Mouse (Mus musculus) forebrain, embryonic 14.5 days (tissue): ENCODE measurements around the gene Car6. TPM values are rescaled to one million over a fixed set of nuclear protein-coding genes. Genes with fewer than 3 reads are reported as not detected.
A peak's percentile ranks its signal among the peaks of the same experiment; 100 is the strongest.

Source experiments
- ATAC-seq: fragments of 200-750 bp; cut with Nextera tagmentation; 2 replicates; pipeline ENCODE4 v1.8.0; 2017; ENCODE audit warnings: mild to moderate bottlenecking, moderate library complexity
- DNase-seq: peaks from one replicate; pipeline ENCODE4 v3.0.0-alpha.2; 2015; ENCODE audit warnings: low spot score
- H3K27ac ChIP-seq: fragments of 300-500 bp; sonication (generic); 2 replicates; pipeline ENCODE4 v1.5.1; 2014; ENCODE audit warnings: low read depth, mild to moderate bottlenecking, control low read depth, low read length, moderate library complexity
- H3K27me3 ChIP-seq: fragments of 300-500 bp; sonication (generic); replicated peaks from 2 replicates; pipeline ENCODE4 v1.6.1; 2014; ENCODE audit warnings: low read length, control low read depth, mixed read lengths; ENCODE audit not compliant: control insufficient read depth, insufficient read depth
- H3K36me3 ChIP-seq: fragments of 300-500 bp; sonication (generic); 2 replicates; pipeline ENCODE4 v1.6.1; 2014; ENCODE audit warnings: low read length, control low read depth; ENCODE audit not compliant: control insufficient read depth, insufficient read depth
- H3K4me1 ChIP-seq: fragments of 300-500 bp; sonication (generic); 2 replicates; pipeline ENCODE4 v1.6.1; 2014; ENCODE audit warnings: antibody characterized with exemption, low read length, control low read depth; ENCODE audit not compliant: control insufficient read depth, insufficient read depth
- H3K4me2 ChIP-seq: fragments of 300-500 bp; sonication (generic); 2 replicates; pipeline ENCODE4 v1.6.1; 2014; ENCODE audit warnings: mild to moderate bottlenecking, control low read depth, low read length
- H3K4me3 ChIP-seq: fragments of 300-500 bp; sonication (generic); 2 replicates; pipeline ENCODE4 v1.5.1; 2014; ENCODE audit warnings: low read depth, low read length, control low read depth
- H3K9ac ChIP-seq: fragments of 300-500 bp; sonication (generic); 2 replicates; pipeline ENCODE4 v1.6.1; 2014; ENCODE audit warnings: mild to moderate bottlenecking, low read length, control low read depth, moderate library complexity
- H3K9me3 ChIP-seq: fragments of 300-500 bp; sonication (generic); replicated peaks from 2 replicates; pipeline ENCODE4 v1.6.1; 2016; ENCODE audit warnings: low read length, control low read depth, mixed read lengths; ENCODE audit not compliant: control insufficient read depth
- WGBS: fragments of 180-500 bp; shearing (Covaris S2); extraction: QIAGEN DNeasy Blood & Tissue Kit; methylation state at CpG from one replicate; pipeline ENCODE4 v1.1.7; 2014; 5-methylcytosine and 5-hydroxymethylcytosine counted together
- polyA plus RNA-seq: library from polyadenylated mRNA; unstranded; fragments of >200 nt; fragmentation: Nextera tagmentation; extraction: Ambion mirVana; gene quantifications from 2 replicates; pipeline ENCODE4 v1.2.1, GENCODE M21; 2014

Car6 gene
- polyA plus RNA-seq, 1 experiment from 2014 or later = not detected

- peak overlapping the region; percentile 44 for H3K4me2 ChIP-seq
- ATAC-seq = 0 out of 2 replicates have a peak, but pooled peaks have one; percentile 29
- no peak overlapping the region for H3K27ac ChIP-seq
- no peak overlapping the region for H3K9ac ChIP-seq
- H3K27me3 ChIP-seq = no peaks in the 10 kb centered on the region
- no peaks in the 10 kb centered on the region for H3K9me3 ChIP-seq
- no peak for DNase-seq
- H3K4me3 ChIP-seq = peak overlapping the region; percentile 13; the same call in 1 of the 2 replicates
- no peaks in the 10 kb centered on the region; the same call in 1 of the 2 replicates for H3K4me1 ChIP-seq
- 56% methylated on average over 10 of the region's 10 CpGs for WGBS
- no peaks in the 10 kb centered on the region for H3K36me3 ChIP-seq
Observed at GRCm38 (mm10) chr4:150211930-150212552, 10.9 kb upstream of the Car6 start.

- H3K27ac ChIP-seq = no peak overlapping the region
- WGBS = 93% methylated on average over 8 of the region's 8 CpGs
- H3K27me3 ChIP-seq = no peaks in the 10 kb centered on the region
- H3K36me3 ChIP-seq = no peaks in the 10 kb centered on the region
- DNase-seq (no peak), ATAC-seq (no peak)
- H3K4me1 ChIP-seq = no peaks in the 10 kb centered on the region; the same call in 1 of the 2 replicates
- H3K4me3 ChIP-seq = no peak overlapping the region
- no peak overlapping the region for H3K4me2 ChIP-seq
- no peaks in the 10 kb centered on the region for H3K9me3 ChIP-seq
- H3K9ac ChIP-seq = no peak overlapping the region
Observed at GRCm38 (mm10) chr4:150210306-150210705, 9.2 kb upstream of the Car6 start.

- ATAC-seq = no peak
- Histone ChIP-seq H3K4me2 (no peak overlapping the region), H3K9me3 (no peaks in the 10 kb centered on the region), H3K27me3 (no peaks in the 10 kb centered on the region), H3K4me3 (no peak overlapping the region), H3K9ac (no peak overlapping the region), H3K4me1 (no peaks in the 10 kb centered on the region; the same call in 1 of the 2 replicates), H3K27ac (no peak overlapping the region), H3K36me3 (no peaks in the 10 kb centered on the region)
- WGBS = 90% methylated on average over 5 of the region's 5 CpGs
- no peak for DNase-seq
Observed at GRCm38 (mm10) chr4:150209751-150210150, 8.6 kb upstream of the Car6 start.

GRCm38 (mm10) chr4:150204877-150205276, 3.7 kb upstream of the Car6 start:
- no peak for DNase-seq
- ATAC-seq = no peak
- no peak overlapping the region for H3K9ac ChIP-seq
- no peaks in the 10 kb centered on the region for H3K27me3 ChIP-seq
- H3K36me3 ChIP-seq = no peaks in the 10 kb centered on the region
- H3K27ac ChIP-seq = no peak overlapping the region
- no peaks in the 10 kb centered on the region for H3K4me1 ChIP-seq
- H3K4me2 ChIP-seq = no peak overlapping the region
- 84% methylated on average over 3 of the region's 3 CpGs for WGBS
- no peak overlapping the region for H3K4me3 ChIP-seq
- H3K9me3 ChIP-seq = no peaks in the 10 kb centered on the region

GRCm38 (mm10) chr4:150202702-150203101, 1.6 kb upstream of the Car6 start:
- Histone ChIP-seq H3K36me3 (no peaks in the 10 kb centered on the region), H3K4me3 (no peak overlapping the region), H3K4me1 (no peaks in the 10 kb centered on the region), H3K9me3 (no peaks in the 10 kb centered on the region), H3K4me2 (no peak overlapping the region), H3K27ac (no peak overlapping the region), H3K27me3 (no peaks in the 10 kb centered on the region), H3K9ac (no peak overlapping the region)
- WGBS = 87% methylated on average over 5 of the region's 5 CpGs
- no peak for ATAC-seq
- no peak for DNase-seq

GRCm38 (mm10) chr4:150198268-150198667, 2.9 kb downstream of the Car6 start:
- no peaks in the 10 kb centered on the region for H3K9me3 ChIP-seq
- H3K4me1 ChIP-seq = no peaks in the 10 kb centered on the region
- H3K4me3 ChIP-seq = no peak overlapping the region
- H3K4me2 ChIP-seq = no peak overlapping the region
- no peaks in the 10 kb centered on the region for H3K36me3 ChIP-seq
- no peak overlapping the region for H3K9ac ChIP-seq
- H3K27ac ChIP-seq = no peak overlapping the region
- no peak for DNase-seq
- no peaks in the 10 kb centered on the region for H3K27me3 ChIP-seq
- WGBS = 84% methylated on average over 9 of the region's 9 CpGs
- ATAC-seq = no peak

GRCm38 (mm10) chr4:150193915-150194314, 7.2 kb downstream of the Car6 start:
- WGBS = 39% methylated on average over 1 of the region's 1 CpGs
- no peak for ATAC-seq
- Histone ChIP-seq H3K27me3 (no peaks in the 10 kb centered on the region), H3K4me3 (no peak overlapping the region), H3K4me1 (no peaks in the 10 kb centered on the region), H3K27ac (no peak overlapping the region), H3K9ac (no peak overlapping the region), H3K9me3 (no peaks in the 10 kb centered on the region), H3K36me3 (no peaks in the 10 kb centered on the region), H3K4me2 (no peak overlapping the region)
- peak; percentile 61 for DNase-seq

- Histone ChIP-seq H3K27me3 (no peaks in the 10 kb centered on the region), H3K36me3 (no peaks in the 10 kb centered on the region), H3K4me2 (no peak overlapping the region), H3K4me1 (no peaks in the 10 kb centered on the region), H3K9me3 (no peaks in the 10 kb centered on the region), H3K4me3 (no peak overlapping the region), H3K9ac (no peak overlapping the region), H3K27ac (no peak overlapping the region)
- 84% methylated on average over 6 of the region's 6 CpGs for WGBS
- ATAC-seq = no peak
- DNase-seq = no peak
Observed at GRCm38 (mm10) chr4:150192199-150192598, 8.9 kb downstream of the Car6 start.

- no peaks in the 10 kb centered on the region for H3K4me1 ChIP-seq
- no peak overlapping the region for H3K4me3 ChIP-seq
- no peak overlapping the region for H3K4me2 ChIP-seq
- ATAC-seq (no peak), DNase-seq (no peak)
- H3K36me3 ChIP-seq = no peaks in the 10 kb centered on the region
- H3K9ac ChIP-seq = no peak overlapping the region
- H3K27ac ChIP-seq = no peak overlapping the region
- 48% methylated on average over 11 of the region's 11 CpGs for WGBS
- H3K9me3 ChIP-seq = no peaks in the 10 kb centered on the region
- no peaks in the 10 kb centered on the region for H3K27me3 ChIP-seq
Observed at GRCm38 (mm10) chr4:150188236-150188635, 12.9 kb downstream of the Car6 start.
